18 mouse cellular contexts compared by ENCODE assay signal in the genomic region with DNA sequence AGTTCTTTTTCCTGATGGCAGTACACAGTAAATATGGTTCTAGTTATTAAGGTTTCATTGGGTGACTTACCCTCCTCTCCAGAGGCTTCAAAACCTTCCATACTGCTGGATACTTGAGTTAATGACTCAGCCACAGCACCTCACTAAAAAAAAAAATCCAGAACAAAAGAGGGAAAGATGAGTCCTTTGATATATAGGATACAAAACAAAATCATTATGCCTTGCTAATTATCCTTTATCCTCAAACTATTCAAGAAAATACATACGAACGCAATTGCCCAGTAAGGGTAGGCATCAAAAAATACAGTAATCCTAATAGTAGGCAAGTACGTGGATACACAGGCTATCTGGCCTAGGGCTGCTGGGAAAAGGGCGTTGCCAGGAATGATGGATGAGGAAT. TPM values are rescaled to one million over a fixed set of nuclear protein-coding genes. Genes with fewer than 3 reads are reported as not detected.
A peak's percentile ranks its signal among the peaks of the same experiment; 100 is the strongest.
DNase-seq lines count a peak whose midpoint lies in the region; TF ChIP-seq lines count a peak whose summit lies in the region.
"Had no signal": no experiment of that assay in that cellular context is flagged by ENCODE, and none has a peak within 500 bp of the region (broad histone marks: within the 10 kb centered on the region; RNA-seq: fewer than 3 reads in every experiment).

A gene (minus strand): TSS at position 101 of the 400 bp plus-strand sequence.

- H3K36me3 ChIP-seq in testis, adult 2 months (ENCODE audit: control insufficient read depth, insufficient read depth, low read length), result no peaks in the 10 kb centered on the region
- H3K36me3 ChIP-seq: G1E had no signal

- no peaks in the 10 kb centered on the region; the same call in 1 of the 2 replicates for H3K4me1 ChIP-seq in testis, adult 2 months (ENCODE audit: control insufficient read depth, insufficient read depth, low read length)

- H3K27me3 ChIP-seq in testis, adult 2 months (ENCODE audit: control insufficient read depth, insufficient read depth, low read length), result no peaks in the 10 kb centered on the region
- H3K27me3 ChIP-seq: CH12.LX had no signal

- DNase-seq in testis, postnatal 10 days (ENCODE audit: low spot score), result no peak
- DNase-seq: adrenal gland, adult 2 months; adrenal gland, adult 8-10 months; adrenal gland, postnatal 10 days; adrenal gland, postnatal 14 days; adrenal gland, postnatal 25 days; adrenal gland, postnatal 36 days; B cell, adult 2 months; cerebellum, adult 11 months; cerebellum, adult 11-12 months; cerebellum, adult 18-20 months; cerebellum, adult 2 months had no signal

- H3K4me3 ChIP-seq in testis, adult 2 months (ENCODE audit: control insufficient read depth, low read depth, low read length), result peak within 1 kb of the TSS; percentile 58

- H3K27ac ChIP-seq in testis, adult 2 months (ENCODE audit: control insufficient read depth, insufficient read depth, low read depth, low read length), result peak within 1 kb of the TSS; percentile 66

- TF ChIP-seq POLR2A in testis, adult 2 months (IDR thresholded peaks at IDR 0.05; ENCODE audit: control insufficient read depth, low read depth, low read length), result no peak

- no peak for TF ChIP-seq CTCF in testis, adult 2 months (IDR thresholded peaks at IDR 0.05; ENCODE audit: control insufficient read depth, insufficient read depth, insufficient replicate concordance, low read depth, low read length)

RNA-seq across cellular contexts. Expression of the gene that starts here (rescaled TPM):
- polyA plus RNA-seq in testis, adult 2 months (2012; rRNA removed), result 29.3 and 54.0 TPM in 2 replicates
- polyA plus RNA-seq: activated CD4-positive, CD25-positive, alpha-beta regulatory T cell, adult 4 months; adrenal gland, adult 2 months; CD4-positive, CD25-positive, alpha-beta regulatory T cell, adult 4 months; G1E; Patski had no signal
